Mouse (Mus musculus): ENCODE measurements around the gene Vdac2. TPM values are rescaled to one million over a fixed set of nuclear protein-coding genes. Genes with fewer than 3 reads are reported as not detected.

Vdac2 gene
- polyA plus RNA-seq, 1 experiment = 276 TPM

- H3K4me1 ChIP-seq (ENCODE audit: control insufficient read depth, insufficient read depth, insufficient read length, low read length) = peaks cover 15% of the 10 kb centered on the region; the same call in 1 of the 2 replicates
- no peak overlapping the region for H3K4me3 ChIP-seq (ENCODE audit: insufficient read depth, low read depth, low read length)
- H3K27ac ChIP-seq (replicated peaks; ENCODE audit: low read depth, low read length) = no peak overlapping the region
Measured at GRCm38 (mm10) chr14:21854271-21854670, 29.2 kb downstream of the Vdac2 start.

GRCm38 (mm10) chr14:21855961-21856360 lies 30.9 kb downstream of the Vdac2 start:
- H3K4me3 ChIP-seq (ENCODE audit: insufficient read depth, low read depth, low read length) = no peak overlapping the region

GRCm38 (mm10) chr14:21856886-21857285 lies 31.8 kb downstream of the Vdac2 start:
- H3K4me3 ChIP-seq (ENCODE audit: insufficient read depth, low read depth, low read length) = no peak overlapping the region

More at GRCm38 (mm10) chr14:21855961-21856360, 30.9 kb downstream of the Vdac2 start:
- Histone ChIP-seq H3K27ac (replicated peaks; ENCODE audit: low read depth, low read length) (no peak overlapping the region), H3K4me1 (ENCODE audit: control insufficient read depth, insufficient read depth, insufficient read length, low read length) (peaks cover 15% of the 10 kb centered on the region; the same call in 1 of the 2 replicates)

GRCm38 (mm10) chr14:21866291-21866690 lies 41.3 kb downstream of the Vdac2 start:
- no peak overlapping the region for H3K4me3 ChIP-seq (ENCODE audit: insufficient read depth, low read depth, low read length)
- H3K4me1 ChIP-seq (ENCODE audit: control insufficient read depth, insufficient read depth, insufficient read length, low read length) = no peaks in the 10 kb centered on the region

More at GRCm38 (mm10) chr14:21856886-21857285, 31.8 kb downstream of the Vdac2 start:
- H3K4me1 ChIP-seq (ENCODE audit: control insufficient read depth, insufficient read depth, insufficient read length, low read length) = peaks cover 15% of the 10 kb centered on the region; the same call in 1 of the 2 replicates
- no peak overlapping the region for H3K27ac ChIP-seq (replicated peaks; ENCODE audit: low read depth, low read length)

GRCm38 (mm10) chr14:21866816-21867215 lies 41.8 kb downstream of the Vdac2 start:
- H3K27ac ChIP-seq (replicated peaks; ENCODE audit: low read depth, low read length) = no peak overlapping the region
- H3K4me1 ChIP-seq (ENCODE audit: control insufficient read depth, insufficient read depth, insufficient read length, low read length) = no peaks in the 10 kb centered on the region
- no peak overlapping the region for H3K4me3 ChIP-seq (ENCODE audit: insufficient read depth, low read depth, low read length)

More at GRCm38 (mm10) chr14:21866291-21866690, 41.3 kb downstream of the Vdac2 start:
- no peak overlapping the region for H3K27ac ChIP-seq (replicated peaks; ENCODE audit: low read depth, low read length)

- no peak overlapping the region for H3K27ac ChIP-seq (replicated peaks; ENCODE audit: low read depth, low read length)
- H3K4me1 ChIP-seq (ENCODE audit: control insufficient read depth, insufficient read depth, insufficient read length, low read length) = no peaks in the 10 kb centered on the region
- no peak overlapping the region for H3K4me3 ChIP-seq (ENCODE audit: insufficient read depth, low read depth, low read length)
Measured at GRCm38 (mm10) chr14:21890430-21890829, 65.4 kb downstream of the Vdac2 start.

- Histone ChIP-seq H3K27ac (replicated peaks; ENCODE audit: low read depth, low read length) (no peak overlapping the region), H3K4me1 (ENCODE audit: control insufficient read depth, insufficient read depth, insufficient read length, low read length) (no peaks in the 10 kb centered on the region), H3K4me3 (ENCODE audit: insufficient read depth, low read depth, low read length) (no peak overlapping the region)
Measured at GRCm38 (mm10) chr14:21891581-21892340, 66.7 kb downstream of the Vdac2 start.

- Histone ChIP-seq H3K4me3 (ENCODE audit: insufficient read depth, low read depth, low read length) (no peak overlapping the region), H3K27ac (replicated peaks; ENCODE audit: low read depth, low read length) (no peak overlapping the region), H3K4me1 (ENCODE audit: control insufficient read depth, insufficient read depth, insufficient read length, low read length) (no peaks in the 10 kb centered on the region)
Measured at GRCm38 (mm10) chr14:21892341-21892659, 67.3 kb downstream of the Vdac2 start.

Other genes starting within 250 kb of the Vdac2 start
- gene Dupd1, start 110.7 kb upstream of the Vdac2 start, polyA plus RNA-seq (2012; ENCODE audit: insufficient read depth, insufficient read length, missing spikeins) = not detected in 2 replicates
- 7.1 and 7.9 TPM in 2 replicates for gene Samd8, start 74.7 kb upstream of the Vdac2 start, polyA plus RNA-seq (2012; ENCODE audit: insufficient read depth, insufficient read length, missing spikeins)
- 1.2 and 2.9 TPM in 2 replicates for gene Dusp13, start 74.1 kb upstream of the Vdac2 start, polyA plus RNA-seq (2012; ENCODE audit: insufficient read depth, insufficient read length, missing spikeins)
- gene Comtd1, start 23.7 kb downstream of the Vdac2 start, polyA plus RNA-seq (2012; ENCODE audit: insufficient read depth, insufficient read length, missing spikeins) = 27.9 and 37.4 TPM in 2 replicates
- 4.0 and 5.1 TPM in 2 replicates for gene Zfp503, start 164.4 kb downstream of the Vdac2 start, polyA plus RNA-seq (2012; ENCODE audit: insufficient read depth, insufficient read length, missing spikeins)
- 12.9 and 15.7 TPM in 2 replicates for gene Lrmda, start 194.5 kb downstream of the Vdac2 start, polyA plus RNA-seq (2012; ENCODE audit: insufficient read depth, insufficient read length, missing spikeins)

Data from brown adipose tissue, adult 24 weeks (tissue).